Mouse (Mus musculus) heart, embryonic 12.5 days (tissue): ENCODE data around the gene Vsig4. TPM values are rescaled to one million over a fixed set of nuclear protein-coding genes. Genes with fewer than 3 reads are reported as not detected.

ENCODE experiments used
- ATAC-seq: fragments of 200-750 bp; cut with Nextera tagmentation; 2 replicates; pipeline ENCODE4 v1.8.0; 2017; ENCODE audit warnings: moderate TSS enrichment, moderate library complexity; ENCODE audit not compliant: insufficient number of reproducible peaks, low FRiP score
- H3K27ac ChIP-seq: fragments of 300-500 bp; sonication (generic); 2 replicates; pipeline ENCODE4 v1.5.1; 2016; ENCODE audit warnings: mild to moderate bottlenecking, moderate library complexity; ENCODE audit not compliant: poor library complexity, severe bottlenecking
- H3K27me3 ChIP-seq: fragments of 300-500 bp; sonication (generic); replicated peaks from 2 replicates; pipeline ENCODE4 v1.6.1; 2016; ENCODE audit warnings: mild to moderate bottlenecking, moderate library complexity
- H3K36me3 ChIP-seq: fragments of 300-500 bp; sonication (generic); 2 replicates; pipeline ENCODE4 v1.6.1; 2016; ENCODE audit warnings: mild to moderate bottlenecking, moderate library complexity
- H3K4me1 ChIP-seq: fragments of 300-500 bp; sonication (generic); replicated peaks from 2 replicates; pipeline ENCODE4 v1.6.1; 2016; ENCODE audit warnings: mild to moderate bottlenecking
- H3K4me2 ChIP-seq: fragments of 300-500 bp; sonication (generic); 2 replicates; pipeline ENCODE4 v1.6.1; 2016; ENCODE audit warnings: mild to moderate bottlenecking, moderate library complexity
- H3K4me3 ChIP-seq: fragments of 300-500 bp; sonication (generic); 2 replicates; pipeline ENCODE4 v1.5.1; 2016; ENCODE audit warnings: mild to moderate bottlenecking
- H3K9ac ChIP-seq: fragments of 300-500 bp; sonication (generic); 2 replicates; pipeline ENCODE4 v1.6.1; 2016; ENCODE audit warnings: mild to moderate bottlenecking, moderate library complexity
- H3K9me3 ChIP-seq: fragments of 300-500 bp; sonication (generic); replicated peaks from 2 replicates; pipeline ENCODE4 v1.6.1; 2016; ENCODE audit warnings: mild to moderate bottlenecking, moderate library complexity
- WGBS: fragments of 180-500 bp; shearing (Covaris S2); methylation state at CpG from one replicate; pipeline ENCODE4 v1.1.7; 2016; 5-methylcytosine and 5-hydroxymethylcytosine counted together
- polyA plus RNA-seq: library from polyadenylated mRNA; unstranded; fragments of >200 nt; fragmentation: Nextera tagmentation; extraction: Ambion mirVana; gene quantifications from 2 replicates; pipeline ENCODE4 v1.2.1, GENCODE M21; 2016

Vsig4 gene
- not detected in 2 replicates for polyA plus RNA-seq

DNA sequence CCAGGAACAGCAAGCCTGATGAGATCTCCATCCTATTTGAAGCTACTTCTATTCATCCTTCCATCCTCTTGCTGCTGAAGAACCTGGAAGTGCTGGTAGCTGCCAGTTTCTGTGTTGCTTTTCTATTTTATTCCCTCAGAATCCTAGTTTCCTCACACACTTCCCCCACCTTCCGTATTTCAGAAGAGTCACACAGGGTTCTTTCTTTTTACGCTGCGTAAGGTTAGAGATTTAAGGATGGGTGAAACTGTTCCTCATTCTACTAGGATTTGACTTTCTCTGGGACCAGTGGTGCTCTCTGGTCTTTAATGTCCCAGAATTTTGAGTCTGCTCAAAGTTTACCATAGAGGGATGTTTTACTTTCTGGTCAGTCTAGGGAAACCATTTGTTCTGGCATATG lies at the start of gene Vsig4:
Gene Vsig4 (minus strand): TSS at position 101 of the 400 bp plus-strand sequence.
- Histone ChIP-seq H3K4me2 (no peak within 1 kb of the TSS), H3K9me3 (no peaks in the 10 kb centered on the region), H3K27ac (no peak within 1 kb of the TSS), H3K36me3 (no peaks in the 10 kb centered on the region), H3K4me3 (no peak within 1 kb of the TSS), H3K27me3 (no peaks in the 10 kb centered on the region), H3K4me1 (no peaks in the 10 kb centered on the region), H3K9ac (no peak within 1 kb of the TSS)
- WGBS, result 93% methylated on average over 3 of the region's 3 CpGs
- ATAC-seq, result no peak

DNA sequence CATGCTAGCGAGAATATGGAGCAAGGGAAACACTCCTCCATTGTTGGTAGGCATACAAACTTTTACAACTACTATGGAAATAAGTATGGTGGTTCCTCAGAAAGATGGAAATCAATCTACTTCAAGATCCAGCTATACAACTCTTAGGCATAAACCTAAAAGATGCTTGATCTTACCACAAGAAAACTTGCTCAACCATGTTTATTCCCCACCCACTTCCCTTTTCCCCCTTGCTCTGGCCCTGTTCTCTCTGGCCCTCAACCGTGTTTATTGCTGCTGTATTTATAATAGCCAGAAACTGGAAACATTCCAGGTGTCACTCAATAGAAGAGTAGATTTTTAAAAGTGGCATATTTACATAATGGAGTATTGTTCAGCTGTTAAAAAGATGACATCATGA lies 45.9 kb upstream of the Vsig4 start:
- Histone ChIP-seq H3K9ac (no peak overlapping the region), H3K4me1 (no peaks in the 10 kb centered on the region), H3K4me3 (no peak overlapping the region), H3K27me3 (no peaks in the 10 kb centered on the region), H3K9me3 (no peaks in the 10 kb centered on the region), H3K27ac (no peak overlapping the region), H3K4me2 (no peak overlapping the region), H3K36me3 (no peaks in the 10 kb centered on the region)
- ATAC-seq, result no peak
- 56% methylated on average over 2 of the region's 2 CpGs for WGBS

DNA sequence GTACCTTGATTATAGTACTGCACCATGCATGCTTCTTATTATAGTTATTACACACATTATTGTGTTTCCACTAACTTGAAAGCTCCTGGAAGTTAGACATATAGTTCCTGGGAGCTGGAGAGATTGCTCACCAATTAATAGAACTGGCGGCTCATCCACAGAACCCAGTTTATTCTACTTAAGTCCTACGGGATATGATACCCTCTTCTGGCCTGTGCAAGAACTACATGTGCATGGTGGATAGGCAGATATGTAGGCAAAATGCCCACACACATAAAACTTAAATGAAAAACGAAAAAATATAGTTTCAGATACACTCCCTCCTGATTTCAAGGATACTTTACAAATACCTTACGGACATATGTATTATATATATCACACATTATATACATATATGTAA lies 36.5 kb upstream of the Vsig4 start:
- no peak overlapping the region for H3K9ac ChIP-seq
- no peak overlapping the region for H3K27ac ChIP-seq
- WGBS, result 43% methylated on average over 4 of the region's 4 CpGs
- H3K4me2 ChIP-seq, result no peak overlapping the region
- H3K36me3 ChIP-seq, result no peaks in the 10 kb centered on the region
- no peaks in the 10 kb centered on the region for H3K9me3 ChIP-seq
- H3K4me1 ChIP-seq, result no peaks in the 10 kb centered on the region
- H3K4me3 ChIP-seq, result no peak overlapping the region
- ATAC-seq, result no peak
- no peaks in the 10 kb centered on the region for H3K27me3 ChIP-seq

DNA sequence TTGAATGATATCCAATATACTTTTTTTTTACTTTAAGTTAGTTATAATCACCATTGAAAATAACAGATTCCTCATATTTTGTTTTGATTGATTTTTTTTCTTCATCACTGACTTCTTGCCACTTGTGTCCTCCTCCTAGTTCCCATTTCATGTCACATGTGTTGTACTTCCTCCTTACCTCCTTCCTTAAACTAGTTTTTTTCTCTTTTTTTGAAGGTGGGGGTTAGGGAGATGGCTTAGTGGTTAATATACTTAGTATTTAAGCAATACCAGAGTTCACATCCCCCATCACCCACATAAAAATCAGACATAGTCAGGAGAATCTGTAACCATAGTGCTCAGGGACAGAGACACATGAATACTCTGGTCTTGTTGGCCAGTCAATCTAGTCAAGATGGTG lies 36.7 kb downstream of the Vsig4 start:
- Histone ChIP-seq H3K4me1 (no peaks in the 10 kb centered on the region), H3K36me3 (no peaks in the 10 kb centered on the region), H3K4me3 (no peak overlapping the region), H3K27me3 (no peaks in the 10 kb centered on the region), H3K4me2 (no peak overlapping the region), H3K27ac (no peak overlapping the region), H3K9ac (no peak overlapping the region), H3K9me3 (no peaks in the 10 kb centered on the region)
- ATAC-seq, result no peak

DNA sequence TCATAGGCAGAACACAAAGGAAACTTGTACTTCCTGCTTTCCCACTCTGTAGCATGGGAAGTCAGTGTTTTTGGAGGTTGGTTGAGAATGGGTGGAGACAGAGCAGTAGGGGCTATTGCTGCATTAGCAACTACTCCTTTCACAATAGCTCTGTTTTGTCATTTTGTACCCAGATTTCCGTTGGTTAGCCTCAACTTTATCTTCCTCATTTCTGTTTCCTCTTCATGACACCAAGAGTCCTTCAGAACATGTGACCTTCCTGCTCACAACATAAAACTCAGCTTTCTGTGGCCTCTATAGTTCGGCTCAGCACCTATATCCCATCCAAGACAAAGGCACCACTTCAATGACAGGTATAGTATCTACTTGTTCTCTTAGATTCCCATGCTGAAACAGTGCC lies 53.6 kb downstream of the Vsig4 start:
- no peaks in the 10 kb centered on the region for H3K9me3 ChIP-seq

DNA sequence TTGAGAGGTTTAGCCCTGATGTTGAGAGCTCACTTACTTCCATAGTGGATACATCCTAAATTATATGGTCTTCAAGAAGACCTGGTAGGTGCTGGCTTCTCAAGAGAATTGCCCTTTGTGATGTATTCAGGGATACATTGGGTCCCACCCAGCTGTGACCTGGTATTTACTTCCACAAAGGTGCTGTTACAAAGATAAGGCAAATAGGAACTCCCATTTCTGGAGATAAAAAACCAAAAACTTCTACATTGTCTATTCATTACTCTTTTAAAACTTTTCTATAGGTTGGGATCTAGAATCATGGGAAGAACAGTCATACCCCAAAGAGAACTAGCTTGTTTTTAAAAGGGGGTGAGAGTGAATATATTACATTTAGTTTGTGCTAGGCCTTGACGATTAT lies 54.2 kb downstream of the Vsig4 start:
- no peaks in the 10 kb centered on the region for H3K9me3 ChIP-seq
- ATAC-seq, result no peak
- no peaks in the 10 kb centered on the region for H3K4me1 ChIP-seq
- 71% methylated on average over 1 of the region's 1 CpGs for WGBS
- no peaks in the 10 kb centered on the region for H3K36me3 ChIP-seq
- no peaks in the 10 kb centered on the region for H3K27me3 ChIP-seq
- no peak overlapping the region for H3K4me2 ChIP-seq
- no peak overlapping the region for H3K9ac ChIP-seq
- H3K4me3 ChIP-seq, result no peak overlapping the region
- H3K27ac ChIP-seq, result no peak overlapping the region

More for the DNA sequence above, 53.6 kb downstream of the Vsig4 start:
- Histone ChIP-seq H3K4me1 (no peaks in the 10 kb centered on the region), H3K27me3 (no peaks in the 10 kb centered on the region), H3K4me2 (no peak overlapping the region), H3K9ac (no peak overlapping the region), H3K36me3 (no peaks in the 10 kb centered on the region), H3K4me3 (no peak overlapping the region), H3K27ac (no peak overlapping the region)
- 60% methylated on average over 2 of the region's 2 CpGs for WGBS
- ATAC-seq, result no peak

DNA sequence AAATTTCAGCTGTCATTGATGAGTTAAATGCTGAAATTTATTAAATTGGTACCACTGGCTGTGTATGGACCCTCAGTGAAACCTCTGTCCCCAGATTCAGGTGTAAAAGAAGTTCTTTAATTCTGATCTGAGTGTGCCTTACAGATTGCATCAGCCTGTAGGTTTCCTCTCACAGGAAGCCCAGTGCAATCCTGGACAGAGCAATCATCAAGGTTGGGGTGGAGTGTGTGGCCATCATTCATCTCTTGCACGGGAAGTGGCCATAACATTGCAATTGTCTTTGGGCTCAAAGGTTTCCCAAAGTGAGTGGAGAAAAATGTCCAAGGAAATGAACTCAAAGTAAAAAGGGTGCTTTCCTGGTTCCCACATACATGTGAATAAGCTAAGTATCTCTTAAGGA lies 57.5 kb downstream of the Vsig4 start:
- no peak overlapping the region for H3K9ac ChIP-seq
- H3K9me3 ChIP-seq, result no peaks in the 10 kb centered on the region
- H3K27me3 ChIP-seq, result no peaks in the 10 kb centered on the region
- H3K27ac ChIP-seq, result no peak overlapping the region
- no peak overlapping the region for H3K4me2 ChIP-seq
- H3K4me1 ChIP-seq, result no peaks in the 10 kb centered on the region
- 59% methylated on average over 1 of the region's 1 CpGs for WGBS
- H3K4me3 ChIP-seq, result no peak overlapping the region
- no peak for ATAC-seq
- H3K36me3 ChIP-seq, result no peaks in the 10 kb centered on the region

DNA sequence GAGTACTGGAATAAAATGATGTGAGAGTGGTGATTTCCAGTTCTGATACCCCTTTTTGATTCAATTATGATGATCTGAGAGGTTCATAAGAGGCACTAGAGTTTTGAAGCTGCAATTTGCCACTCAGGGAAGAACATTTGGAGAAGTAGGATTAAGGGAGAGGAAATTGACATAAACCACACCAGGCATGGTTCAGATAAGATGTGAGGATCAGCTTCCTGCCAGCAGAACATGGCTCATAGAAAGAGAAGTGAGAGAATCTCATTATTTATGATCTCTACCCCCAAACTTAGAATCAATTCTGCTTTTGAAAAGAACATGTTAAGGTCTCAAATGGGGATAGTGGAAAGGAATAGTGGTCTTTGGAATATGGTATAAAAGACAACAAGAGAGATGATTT lies 66.2 kb downstream of the Vsig4 start:
- H3K4me1 ChIP-seq, result no peaks in the 10 kb centered on the region
- no peaks in the 10 kb centered on the region for H3K27me3 ChIP-seq
- H3K27ac ChIP-seq, result no peak overlapping the region
- H3K36me3 ChIP-seq, result no peaks in the 10 kb centered on the region
- H3K4me2 ChIP-seq, result no peak overlapping the region
- ATAC-seq, result no peak
- H3K9me3 ChIP-seq, result no peaks in the 10 kb centered on the region
- no peak overlapping the region for H3K4me3 ChIP-seq
- no peak overlapping the region for H3K9ac ChIP-seq

DNA sequence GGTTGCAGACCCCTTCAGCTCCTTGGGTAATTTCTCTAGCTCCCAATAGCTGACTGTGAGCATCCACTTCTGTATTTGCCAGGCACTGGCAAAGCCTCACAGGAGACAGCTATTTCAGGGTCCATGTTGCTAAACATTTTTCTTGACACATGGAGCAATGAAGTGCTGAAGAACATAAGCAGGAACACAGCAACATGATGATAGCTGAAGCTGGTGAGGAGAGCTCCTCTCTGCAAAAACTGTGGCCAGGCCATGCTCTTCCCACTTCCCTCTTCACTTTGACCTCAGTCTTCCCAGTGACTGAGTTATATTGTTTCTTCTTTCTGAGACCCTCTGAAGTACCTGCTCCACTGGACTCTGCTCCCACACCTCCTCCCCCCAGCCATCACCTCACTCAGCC lies 67.8 kb downstream of the Vsig4 start:
- H3K4me2 ChIP-seq, result no peak overlapping the region
- no peaks in the 10 kb centered on the region for H3K36me3 ChIP-seq
- H3K4me3 ChIP-seq, result no peak overlapping the region
- H3K9me3 ChIP-seq, result no peaks in the 10 kb centered on the region
- H3K4me1 ChIP-seq, result no peaks in the 10 kb centered on the region
- H3K27me3 ChIP-seq, result no peaks in the 10 kb centered on the region
- no peak for ATAC-seq
- no peak overlapping the region for H3K9ac ChIP-seq
- no peak overlapping the region for H3K27ac ChIP-seq

DNA sequence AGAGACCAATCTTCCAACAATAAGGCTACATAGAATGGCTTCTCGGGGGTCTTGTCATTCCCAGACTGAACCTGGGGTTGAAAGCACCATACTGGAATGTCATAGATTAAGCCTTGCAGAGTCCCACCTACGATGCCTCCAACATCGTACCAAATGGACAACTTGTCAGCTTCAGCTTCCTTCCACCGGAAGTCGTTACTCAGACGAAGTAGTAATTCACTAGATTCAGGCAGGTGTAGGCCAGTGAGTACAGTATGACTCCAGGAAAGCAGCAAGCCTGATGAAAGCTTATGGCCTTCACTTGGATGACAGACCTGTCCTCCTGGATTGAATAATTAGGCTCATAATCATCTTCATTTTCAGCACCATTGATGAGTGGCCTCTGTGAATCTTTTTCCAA lies 69.0 kb downstream of the Vsig4 start:
- no peaks in the 10 kb centered on the region for H3K9me3 ChIP-seq
- WGBS, result 73% methylated on average over 6 of the region's 6 CpGs
- H3K9ac ChIP-seq, result no peak overlapping the region
- no peaks in the 10 kb centered on the region for H3K27me3 ChIP-seq
- no peak overlapping the region for H3K4me3 ChIP-seq
- H3K36me3 ChIP-seq, result no peaks in the 10 kb centered on the region
- no peak overlapping the region for H3K4me2 ChIP-seq
- H3K4me1 ChIP-seq, result no peaks in the 10 kb centered on the region
- H3K27ac ChIP-seq, result no peak overlapping the region
- ATAC-seq, result no peak

DNA sequence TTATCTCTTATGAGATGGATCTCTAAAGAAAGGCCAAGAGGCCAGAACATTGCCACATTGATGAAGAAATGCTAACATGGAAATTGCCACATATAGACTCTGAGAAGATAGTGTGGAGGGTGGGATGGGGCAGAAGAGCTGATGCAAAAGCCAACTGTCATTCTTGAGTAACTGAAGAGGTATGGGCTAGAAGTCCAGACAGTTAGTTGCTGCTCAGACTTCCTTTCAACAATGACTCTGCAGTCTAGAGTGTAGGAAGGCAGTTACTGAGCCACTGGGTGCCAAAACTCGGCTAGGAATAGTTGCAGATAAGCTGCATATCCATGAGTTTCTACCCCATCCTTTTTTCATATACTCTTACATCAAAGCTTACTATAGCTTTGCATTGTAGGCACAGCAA lies 75.2 kb downstream of the Vsig4 start:
- Histone ChIP-seq H3K27ac (no peak overlapping the region), H3K36me3 (no peaks in the 10 kb centered on the region), H3K9ac (no peak overlapping the region), H3K4me1 (no peaks in the 10 kb centered on the region), H3K4me2 (no peak overlapping the region), H3K27me3 (no peaks in the 10 kb centered on the region), H3K4me3 (no peak overlapping the region), H3K9me3 (no peaks in the 10 kb centered on the region)
- whole genome bisulfite sequencing, result 36% methylated on average over 1 of the region's 1 CpGs
- ATAC-seq, result no peak

DNA sequence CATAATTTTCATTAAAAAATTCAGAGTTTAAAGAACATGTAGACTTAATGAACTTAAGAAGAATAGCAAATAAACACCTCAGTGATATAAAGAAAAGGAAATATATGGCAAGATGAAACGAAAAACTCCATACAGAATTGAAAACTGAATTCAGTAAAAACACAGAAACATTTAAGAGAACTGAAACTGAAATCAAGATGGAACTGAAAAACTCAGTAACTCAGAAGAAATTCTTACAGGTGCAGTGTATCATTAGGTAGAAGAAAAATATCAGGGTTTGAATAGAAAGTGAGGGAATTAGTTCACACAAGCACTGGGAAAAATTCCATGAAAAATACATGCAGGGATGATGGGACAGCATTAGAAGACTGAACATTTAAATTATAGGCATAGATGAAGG lies 86.4 kb downstream of the Vsig4 start:
- no peaks in the 10 kb centered on the region; the same call in 1 of the 2 replicates for H3K9me3 ChIP-seq
- no peak overlapping the region for H3K4me2 ChIP-seq
- no peaks in the 10 kb centered on the region for H3K27me3 ChIP-seq
- H3K36me3 ChIP-seq, result no peaks in the 10 kb centered on the region
- H3K4me1 ChIP-seq, result no peaks in the 10 kb centered on the region
- no peak overlapping the region for H3K27ac ChIP-seq
- H3K9ac ChIP-seq, result no peak overlapping the region
- 36% methylated on average over 1 of the region's 1 CpGs for WGBS
- no peak overlapping the region for H3K4me3 ChIP-seq
- no peak for ATAC-seq
